Mouse (Mus musculus) fat pad, adult 2 months (tissue): ENCODE measurements around the gene Foxn4.

Source experiments
- DNase-seq: peaks from one replicate; pipeline ENCODE4 v3.0.0-alpha.2; 2011; ENCODE audit warnings: low read depth, low spot score; ENCODE audit errors: extremely low read depth

The Foxn4 gene

GRCm38 (mm10) chr5:114273693-114274402 lies at the start of gene Foxn4:
TSS of gene Foxn4 (minus strand) at chr5:114273807.
- DNase-seq, result no peak

DNA sequence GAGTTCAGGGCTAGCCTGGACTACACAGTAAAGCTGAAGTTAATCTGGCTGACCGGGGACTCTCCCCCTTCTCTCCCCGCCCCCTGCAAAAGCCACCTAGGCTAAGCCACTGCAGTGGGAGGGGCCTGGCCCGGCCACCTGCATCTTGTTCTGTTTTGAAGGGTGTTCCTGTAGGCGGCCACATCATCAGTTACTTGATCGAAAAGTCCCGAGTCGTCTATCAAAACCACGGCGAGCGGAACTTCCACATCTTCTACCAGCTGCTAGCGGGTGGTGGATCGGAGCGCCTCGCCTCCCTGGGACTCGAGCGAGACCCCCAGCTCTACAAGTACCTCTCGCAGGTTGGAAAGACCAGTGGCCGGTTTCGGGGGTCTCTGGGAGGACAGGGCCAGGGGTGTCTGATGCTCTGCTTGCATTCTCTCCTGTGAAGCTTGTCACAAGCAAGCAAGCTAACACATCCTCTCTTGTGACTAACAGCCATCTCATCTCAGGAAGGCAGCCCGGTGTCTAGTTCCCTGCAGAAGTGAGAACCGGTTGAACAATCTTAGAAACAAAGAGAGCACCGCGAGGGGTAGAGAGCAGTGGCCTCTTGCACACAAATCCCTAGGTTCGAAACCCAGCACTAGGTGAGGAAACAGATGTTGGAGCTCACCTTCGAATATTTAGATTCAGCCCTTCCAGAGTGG lies 49.6 kb upstream of the Foxn4 start:
- DNase-seq, result no peak

DNA sequence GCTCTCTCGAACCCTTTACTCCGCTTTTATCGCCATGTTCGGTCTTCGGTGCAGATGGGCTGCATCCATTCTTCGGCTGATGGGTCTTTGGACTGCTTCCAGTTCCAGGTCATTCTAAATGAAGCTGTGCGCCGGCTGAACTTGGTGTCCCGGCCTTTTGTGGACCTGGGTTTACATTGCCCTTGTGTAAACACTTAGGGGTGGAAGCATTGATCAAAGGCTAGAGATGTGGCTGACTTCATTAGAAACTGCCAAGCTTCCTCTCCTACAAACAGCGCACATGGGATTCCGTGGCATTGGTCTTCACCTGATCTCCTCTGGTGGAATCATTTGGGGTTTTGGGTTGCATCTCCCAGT lies 36.1 kb upstream of the Foxn4 start:
- no peak for DNase-seq

DNA sequence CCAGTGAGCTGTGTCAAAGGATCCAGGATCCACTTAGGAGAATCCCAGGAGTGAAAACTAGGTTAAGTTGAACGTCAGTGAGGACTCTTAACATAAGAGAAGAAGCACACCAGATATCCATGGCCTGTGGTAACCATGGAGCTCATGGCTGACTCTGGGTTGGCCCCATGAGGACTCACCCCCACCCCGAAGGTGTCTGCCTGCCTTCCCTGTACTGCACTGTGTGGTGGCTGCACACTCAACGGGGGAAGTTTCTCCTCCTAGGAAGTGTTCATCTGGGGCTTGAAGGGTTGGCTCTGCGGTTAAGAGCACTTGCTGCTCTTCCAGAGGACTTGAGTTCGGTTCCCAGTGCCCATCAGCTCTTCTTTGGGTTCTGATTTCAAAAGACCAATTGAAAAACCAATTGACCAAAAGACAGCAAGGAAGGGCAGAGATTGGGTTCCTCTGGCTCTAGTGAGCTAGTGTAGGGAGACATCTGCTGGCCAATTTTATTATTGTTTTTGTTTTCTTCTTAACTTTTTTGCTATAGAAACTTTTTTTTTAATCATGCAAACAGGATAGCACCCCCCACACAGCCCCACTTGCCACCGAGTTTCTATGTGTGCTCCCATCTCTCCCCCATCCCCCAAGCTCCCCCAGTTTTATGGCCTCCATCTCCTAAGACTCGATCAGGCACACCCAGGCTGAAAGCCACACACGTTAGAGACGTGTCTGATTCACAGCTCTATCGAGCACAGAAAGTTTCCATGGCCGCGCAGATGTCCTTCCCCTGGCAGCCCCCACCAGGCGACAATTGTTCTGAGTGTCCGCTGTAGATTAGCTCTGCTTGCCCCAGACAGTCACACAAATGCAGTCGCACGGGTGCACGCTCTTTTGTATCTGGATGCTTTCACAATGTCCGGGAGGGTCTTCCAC lies 35.4 kb upstream of the Foxn4 start:
- no peak for DNase-seq

- DNase-seq, result no peak
These were observed 32.9 kb upstream of the Foxn4 start for GRCm38 (mm10) chr5:114306496-114306895.

- DNase-seq, result no peak
These were observed 29.6 kb upstream of the Foxn4 start for GRCm38 (mm10) chr5:114303166-114303565.

GRCm38 (mm10) chr5:114299883-114300610 lies 26.4 kb upstream of the Foxn4 start:
- DNase-seq, result no peak

- no peak for DNase-seq
These were observed 25.7 kb upstream of the Foxn4 start for GRCm38 (mm10) chr5:114299156-114299855.

- DNase-seq, result no peak
These were observed 24.7 kb upstream of the Foxn4 start for GRCm38 (mm10) chr5:114298212-114298894.

- no peak for DNase-seq
These were observed 23.4 kb upstream of the Foxn4 start for GRCm38 (mm10) chr5:114296693-114297631.

DNA sequence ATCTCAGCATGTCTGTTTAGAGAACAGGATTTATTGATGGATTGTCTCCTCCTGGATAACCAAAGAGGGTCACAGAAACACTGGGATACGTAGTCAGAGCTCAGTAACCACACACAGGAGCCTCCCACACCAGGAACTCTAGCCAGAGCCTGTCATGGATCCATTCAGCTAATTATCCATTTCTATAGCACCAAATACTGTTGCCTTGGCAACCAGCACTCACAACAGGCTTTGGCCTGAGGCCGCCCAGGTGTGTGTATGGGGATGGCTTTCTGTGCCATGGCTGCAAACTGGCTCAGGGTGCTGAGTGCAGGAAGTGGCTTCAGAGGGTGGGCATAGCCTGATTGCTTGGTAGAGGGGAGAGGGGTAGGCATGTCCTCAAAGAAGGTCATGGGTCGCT lies 16.4 kb upstream of the Foxn4 start:
- DNase-seq, result no peak

- no peak for DNase-seq
These were observed 15.3 kb upstream of the Foxn4 start, which contains the start of gene Myo1h for GRCm38 (mm10) chr5:114288874-114289273. TSS of gene Myo1h (plus strand) at chr5:114289166.

- DNase-seq, result no peak
These were observed 14.8 kb upstream of the Foxn4 start for GRCm38 (mm10) chr5:114288396-114288795.

GRCm38 (mm10) chr5:114286872-114287571 lies 13.4 kb upstream of the Foxn4 start:
- no peak for DNase-seq

DNA sequence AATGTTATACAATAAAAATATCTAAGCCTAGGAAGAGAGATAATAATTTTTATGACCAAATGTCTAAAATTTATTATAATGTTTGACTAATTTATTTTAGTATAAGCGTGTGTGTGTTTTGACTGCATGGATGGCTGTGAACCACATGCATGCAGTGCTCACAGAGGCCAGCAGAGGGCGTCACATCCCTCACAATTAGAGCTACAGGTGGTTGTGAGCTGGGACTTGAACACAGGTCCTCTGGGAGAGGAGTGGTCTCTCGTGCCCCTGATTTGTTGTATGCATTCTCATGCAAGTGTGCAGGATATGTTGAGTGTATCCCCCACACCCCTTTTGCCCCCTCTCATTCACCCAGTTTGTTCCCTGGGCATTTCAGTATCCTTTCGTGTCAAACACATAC lies 12.5 kb upstream of the Foxn4 start:
- no peak for DNase-seq

DNA sequence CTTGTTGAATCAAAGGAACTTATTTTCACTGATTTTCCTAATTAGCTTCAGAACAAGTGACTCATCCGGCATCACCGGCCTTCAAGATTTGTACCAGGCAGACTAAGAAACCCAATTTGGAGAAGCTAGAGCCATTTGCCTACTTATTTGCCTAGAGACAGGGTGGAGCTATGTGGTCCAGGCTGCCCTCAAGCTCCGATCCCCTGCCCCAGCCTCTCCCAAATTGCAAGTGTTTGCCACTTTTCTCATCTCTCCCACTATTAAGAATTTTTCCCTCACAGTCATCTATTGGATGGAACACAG lies 11.7 kb upstream of the Foxn4 start:
- no peak for DNase-seq

GRCm38 (mm10) chr5:114284604-114285397 lies 11.2 kb upstream of the Foxn4 start:
- DNase-seq, result no peak
